Mouse (Mus musculus): ENCODE results near the gene Abhd14b. TPM values are rescaled to one million over a fixed set of nuclear protein-coding genes. Genes with fewer than 3 reads are reported as not detected.
A peak's percentile ranks its signal among the peaks of the same experiment; 100 is the strongest.

The Abhd14b gene
- total RNA-seq, 2 experiments from 2014 or later, result 13.9 to 17.0 TPM

- H3K4me3 ChIP-seq, result no peak overlapping the region
- no peak for DNase-seq (ENCODE audit: low spot score in 2 of 2)
These were observed 19.5 kb downstream of the Abhd14b start for GRCm38 (mm10) chr9:106466721-106467120.

GRCm38 (mm10) chr9:106467746-106468145 lies 20.5 kb downstream of the Abhd14b start:
- Histone ChIP-seq H3K27ac (no peak overlapping the region), H3K4me3 (no peak overlapping the region)
- DNase-seq (ENCODE audit: low spot score in 2 of 2), result no peak
- TF ChIP-seq CTCF (conservative IDR thresholded peaks at IDR 0.05), result no peak

More at GRCm38 (mm10) chr9:106466721-106467120, 19.5 kb downstream of the Abhd14b start:
- no peak for TF ChIP-seq CTCF (conservative IDR thresholded peaks at IDR 0.05)
- no peak overlapping the region for H3K27ac ChIP-seq

GRCm38 (mm10) chr9:106469317-106469716 lies 22.1 kb downstream of the Abhd14b start:
- DNase-seq (ENCODE audit: low spot score in 2 of 2), result no peak
- Histone ChIP-seq H3K4me3 (no peak overlapping the region), H3K27ac (no peak overlapping the region)
- TF ChIP-seq CTCF (conservative IDR thresholded peaks at IDR 0.05), result peak; percentile 19; the same call in 1 of the 2 replicates

- no peak for DNase-seq (ENCODE audit: low spot score in 2 of 2)
- no peak overlapping the region for H3K4me3 ChIP-seq
- no peak for TF ChIP-seq CTCF (conservative IDR thresholded peaks at IDR 0.05)
- no peak overlapping the region for H3K27ac ChIP-seq
These were observed 22.5 kb downstream of the Abhd14b start for GRCm38 (mm10) chr9:106469776-106470175.

- no peak for DNase-seq (ENCODE audit: low spot score in 2 of 2)
- no peak for TF ChIP-seq CTCF (conservative IDR thresholded peaks at IDR 0.05)
- Histone ChIP-seq H3K4me3 (no peak overlapping the region), H3K27ac (peak overlapping the region; percentile 77)
These were observed 23.9 kb downstream of the Abhd14b start for GRCm38 (mm10) chr9:106470991-106471750.

GRCm38 (mm10) chr9:106471892-106472291 lies 24.6 kb downstream of the Abhd14b start:
- no peak for TF ChIP-seq CTCF (conservative IDR thresholded peaks at IDR 0.05)
- peak in 1 of 2 experiments; percentile 15 for DNase-seq (ENCODE audit: low spot score in 2 of 2)
- no peak overlapping the region for H3K4me3 ChIP-seq
- H3K27ac ChIP-seq, result peak overlapping the region; percentile 77

- no peak overlapping the region for H3K4me3 ChIP-seq
- H3K27ac ChIP-seq, result peak overlapping the region; percentile 77
- DNase-seq (ENCODE audit: low spot score in 2 of 2), result peak in 1 of 2 experiments; percentile 9
- no peak for TF ChIP-seq CTCF (conservative IDR thresholded peaks at IDR 0.05)
These were observed 25.1 kb downstream of the Abhd14b start for GRCm38 (mm10) chr9:106472321-106472720.

- Histone ChIP-seq H3K27ac (peak overlapping the region; percentile 77; the same call in 1 of the 2 replicates), H3K4me3 (no peak overlapping the region)
- no peak for TF ChIP-seq CTCF (conservative IDR thresholded peaks at IDR 0.05)
- DNase-seq (ENCODE audit: low spot score in 2 of 2), result peak; percentile 0 to 7
These were observed 26.0 kb downstream of the Abhd14b start for GRCm38 (mm10) chr9:106473081-106473752.

- peak overlapping the region; percentile 63; the same call in 1 of the 2 replicates for H3K27ac ChIP-seq
- peak; percentile 0 to 9 for DNase-seq (ENCODE audit: low spot score in 2 of 2)
- TF ChIP-seq CTCF (conservative IDR thresholded peaks at IDR 0.05), result no peak
- no peak overlapping the region for H3K4me3 ChIP-seq
These were observed 26.5 kb downstream of the Abhd14b start for GRCm38 (mm10) chr9:106473753-106474105.

- DNase-seq (ENCODE audit: low spot score in 2 of 2), result peak; percentile 34 to 70
- no peak overlapping the region for H3K4me3 ChIP-seq
- H3K27ac ChIP-seq, result peak overlapping the region; percentile 63
- peak; percentile 80 for TF ChIP-seq CTCF (conservative IDR thresholded peaks at IDR 0.05)
These were observed 27.2 kb downstream of the Abhd14b start for GRCm38 (mm10) chr9:106474456-106474855.

GRCm38 (mm10) chr9:106475046-106475445 lies 27.8 kb downstream of the Abhd14b start:
- no peak overlapping the region for H3K4me3 ChIP-seq
- peak in 1 of 2 experiments; percentile 8 for DNase-seq (ENCODE audit: low spot score in 2 of 2)
- TF ChIP-seq CTCF (conservative IDR thresholded peaks at IDR 0.05), result no peak
- peak overlapping the region; percentile 36; the same call in 1 of the 2 replicates for H3K27ac ChIP-seq

GRCm38 (mm10) chr9:106475663-106476001 lies 28.4 kb downstream of the Abhd14b start, which contains the start of gene Rrp9:
Gene Rrp9 (plus strand): TSS chr9:106475963.
- DNase-seq (ENCODE audit: low spot score in 2 of 2), result no peak

More at GRCm38 (mm10) chr9:106475663-106476001, 28.4 kb downstream of the Abhd14b start, which contains the start of gene Rrp9:
- Histone ChIP-seq H3K27ac (peak within 1 kb of the TSS; percentile 80), H3K4me3 (peak within 1 kb of the TSS; percentile 41; the same call in 1 of the 2 replicates)
- no peak for TF ChIP-seq CTCF (conservative IDR thresholded peaks at IDR 0.05)
